Mouse (Mus musculus) spleen, adult 2 months (tissue): ENCODE measurements at regions not wholly inside any gene's neighbourhood (a gene's known extent, or its start where the extent isn't known, plus 50 kb on each side); places are given as distances from the start of the nearest gene placed in this dataset.

Experiments
- DNase-seq, 2 experiments: peaks; one replicate each; pipeline versions ENCODE4 v3.0.0 to v3.0.0-alpha.2; 2012 to 2021; ENCODE audit warnings: low spot score in 2 of 2, low read depth in 1 of 2
- H3K27ac ChIP-seq: fragments of 200-500 bp; 2 replicates; pipeline ENCODE4 v1.5.1; 2012; ENCODE audit warnings: low read length, inconsistent platforms; ENCODE audit not compliant: insufficient read depth
- H3K27me3 ChIP-seq: fragments of 200-500 bp; 2 replicates; pipeline ENCODE4 v1.6.1; 2012; ENCODE audit warnings: mild to moderate bottlenecking, moderate library complexity, low read length, inconsistent platforms; ENCODE audit not compliant: control insufficient read depth, insufficient read depth
- H3K36me3 ChIP-seq: fragments of 200-500 bp; 2 replicates; pipeline ENCODE4 v1.6.1; 2012; ENCODE audit warnings: mild to moderate bottlenecking, low read length, inconsistent platforms; ENCODE audit not compliant: control insufficient read depth, insufficient read depth
- H3K4me1 ChIP-seq: fragments of 200-500 bp; 2 replicates; pipeline ENCODE4 v1.6.1; 2011; ENCODE audit warnings: inconsistent platforms; ENCODE audit not compliant: control insufficient read depth, insufficient read depth, insufficient read length
- H3K4me3 ChIP-seq: fragments of 200-500 bp; 2 replicates; pipeline ENCODE4 v1.5.1; 2011; ENCODE audit warnings: mild to moderate bottlenecking, inconsistent platforms; ENCODE audit not compliant: insufficient read depth, insufficient read length; ENCODE audit errors: extremely low read depth
- CTCF ChIP-seq: fragments of 200-500 bp; IDR thresholded peaks from 2 replicates; pipeline ENCODE4 v1.5.1; 2011; ENCODE audit warnings: mild to moderate bottlenecking, inconsistent platforms; ENCODE audit not compliant: insufficient read depth, insufficient read length, insufficient replicate concordance; ENCODE audit errors: extremely low read depth
- POLR2A ChIP-seq: fragments of 200-500 bp; IDR thresholded peaks from 2 replicates; pipeline ENCODE4 v1.6.1; 2011; ENCODE audit warnings: low read depth, low read length, inconsistent platforms
- WGBS: fragments of 180-500 bp; shearing (Covaris S2); methylation state at CpG from one replicate; pipeline ENCODE4 v1.1.7; 2018; 5-methylcytosine and 5-hydroxymethylcytosine counted together

DNA sequence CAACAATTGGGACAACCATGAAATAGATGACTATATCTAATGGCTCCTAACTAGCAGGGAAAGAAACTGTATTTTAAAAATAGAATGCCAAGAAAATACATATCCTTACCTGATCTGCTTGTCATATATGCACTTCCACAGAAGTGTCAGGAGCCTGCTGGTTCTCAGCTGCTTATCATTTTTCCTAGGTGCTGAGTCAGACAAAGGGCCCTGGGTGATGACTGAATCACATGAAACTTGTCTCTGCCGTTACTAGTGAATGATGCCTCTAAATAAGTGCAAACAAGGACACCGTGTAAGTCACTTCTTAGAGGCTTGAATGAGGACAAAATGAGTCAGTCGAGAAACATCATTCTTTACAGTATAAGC lies 263.5 kb upstream of the Ptger4 start:
- 92% methylated on average over 3 of the region's 3 CpGs for WGBS
- no peak for TF ChIP-seq CTCF
- Histone ChIP-seq H3K27ac (no peak overlapping the region), H3K4me3 (no peak overlapping the region), H3K36me3 (no peaks in the 10 kb centered on the region), H3K27me3 (no peaks in the 10 kb centered on the region), H3K4me1 (0 out of 2 replicates have a peak, but pooled peaks cover 2% of the 10 kb centered on the region)
- DNase-seq: no peak

- H3K36me3 ChIP-seq: no peaks in the 10 kb centered on the region
- no peak overlapping the region for H3K27ac ChIP-seq
- H3K4me3 ChIP-seq: no peak overlapping the region
- peaks cover 5% of the 10 kb centered on the region for H3K4me1 ChIP-seq
- 28% methylated on average over 3 of the region's 3 CpGs for WGBS
- no peak for DNase-seq
- TF ChIP-seq CTCF (no peak), POLR2A (no peak)
- no peaks in the 10 kb centered on the region for H3K27me3 ChIP-seq
These were observed 266.1 kb upstream of the Ptger4 start for GRCm38 (mm10) chr15:5510056-5510455.

GRCm38 (mm10) chr15:5511046-5511445 lies 267.1 kb upstream of the Ptger4 start:
- Histone ChIP-seq H3K4me3 (no peak overlapping the region), H3K36me3 (no peaks in the 10 kb centered on the region), H3K27ac (no peak overlapping the region; the same call in 1 of the 2 replicates), H3K27me3 (no peaks in the 10 kb centered on the region), H3K4me1 (peaks cover 5% of the 10 kb centered on the region)
- TF ChIP-seq CTCF (no peak), POLR2A (no peak)
- DNase-seq: no peak
- WGBS: 52% methylated on average over 3 of the region's 3 CpGs

DNA sequence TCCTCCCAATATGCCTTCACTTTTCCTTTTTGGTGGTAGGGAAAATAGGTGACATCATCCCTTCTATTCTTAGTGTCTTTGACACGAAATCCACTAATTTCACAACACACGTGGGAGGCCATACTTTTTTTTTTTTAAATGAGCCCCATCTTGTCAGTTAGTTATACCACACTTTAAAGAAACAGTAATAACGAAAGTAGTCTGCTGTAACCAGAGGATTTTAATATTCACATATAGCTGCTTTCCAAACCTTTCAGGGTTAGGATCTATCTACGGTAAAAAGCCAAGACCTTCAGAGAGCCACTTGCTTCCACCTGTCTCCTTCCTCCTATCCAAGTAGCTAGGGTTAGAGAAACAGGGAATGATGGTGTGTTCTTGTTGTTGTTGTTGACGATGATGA lies 268.6 kb upstream of the Ptger4 start:
- no peak overlapping the region for H3K27ac ChIP-seq
- H3K36me3 ChIP-seq: no peaks in the 10 kb centered on the region
- H3K4me1 ChIP-seq: peaks cover 11% of the 10 kb centered on the region
- TF ChIP-seq POLR2A (no peak), CTCF (no peak)
- H3K27me3 ChIP-seq: no peaks in the 10 kb centered on the region
- 80% methylated on average over 5 of the region's 5 CpGs for WGBS
- no peak overlapping the region for H3K4me3 ChIP-seq
- no peak for DNase-seq

GRCm38 (mm10) chr15:5513146-5513545 lies 269.2 kb upstream of the Ptger4 start:
- 60% methylated on average over 4 of the region's 4 CpGs for WGBS
- no peak overlapping the region for H3K27ac ChIP-seq
- no peaks in the 10 kb centered on the region for H3K36me3 ChIP-seq
- no peaks in the 10 kb centered on the region for H3K27me3 ChIP-seq
- DNase-seq: no peak
- TF ChIP-seq CTCF: no peak
- TF ChIP-seq POLR2A: no peak
- H3K4me3 ChIP-seq: no peak overlapping the region
- peaks cover 11% of the 10 kb centered on the region for H3K4me1 ChIP-seq

DNA sequence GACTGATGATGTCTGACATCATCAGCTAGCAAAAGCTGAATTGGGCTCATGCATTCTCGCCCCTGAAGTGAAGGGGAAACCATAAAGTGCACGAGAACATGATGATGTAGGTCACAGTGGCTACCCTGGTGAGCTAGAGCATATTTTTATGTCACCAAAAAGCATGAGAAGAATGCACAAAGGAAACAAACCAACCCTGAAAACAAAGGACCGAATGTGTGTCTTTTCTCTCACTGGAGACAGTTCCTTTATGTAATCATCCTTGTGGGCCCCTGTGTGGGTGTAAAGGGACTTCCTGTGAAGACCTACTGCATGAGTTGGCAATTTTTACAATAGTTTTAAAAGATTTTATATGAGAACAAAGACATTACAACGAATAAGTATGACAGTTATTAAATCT lies 270.2 kb upstream of the Ptger4 start:
- WGBS: 10% methylated on average over 4 of the region's 4 CpGs
- Histone ChIP-seq H3K36me3 (no peaks in the 10 kb centered on the region), H3K4me1 (peaks cover 11% of the 10 kb centered on the region), H3K4me3 (no peak overlapping the region), H3K27ac (no peak overlapping the region; the same call in 1 of the 2 replicates), H3K27me3 (no peaks in the 10 kb centered on the region)
- no peak for DNase-seq
- TF ChIP-seq CTCF (no peak), POLR2A (no peak)

GRCm38 (mm10) chr15:5517244-5517966 lies 273.4 kb upstream of the Ptger4 start:
- Histone ChIP-seq H3K4me3 (no peak overlapping the region), H3K27ac (peak overlapping the region; percentile 39), H3K36me3 (no peaks in the 10 kb centered on the region), H3K27me3 (no peaks in the 10 kb centered on the region), H3K4me1 (peaks cover 9% of the 10 kb centered on the region)
- 18% methylated on average over 10 of the region's 10 CpGs for WGBS
- TF ChIP-seq POLR2A (no peak), CTCF (no peak)
- DNase-seq: peak in 1 of 2 experiments; percentile 18
